Mouse (Mus musculus): ENCODE measurements around the gene Mroh3.

The Mroh3 gene

GRCm38 (mm10) chr1:136133570-136134240 is 78.9 kb downstream of the Mroh3 start:
- Histone ChIP-seq H3K27me3 (ENCODE audit: control insufficient read depth, insufficient read depth, low read length, poor library complexity, severe bottlenecking) (no peaks in the 10 kb centered on the region), H3K36me3 (ENCODE audit: control insufficient read depth, insufficient read depth, low read length, poor library complexity, severe bottlenecking) (no peaks in the 10 kb centered on the region)
- DNase-seq (ENCODE audit: low read depth, low spot score), result no peak

- no peaks in the 10 kb centered on the region for H3K36me3 ChIP-seq (ENCODE audit: control insufficient read depth, insufficient read depth, low read length, poor library complexity, severe bottlenecking)
- no peak for DNase-seq (ENCODE audit: low read depth, low spot score)
- no peaks in the 10 kb centered on the region for H3K27me3 ChIP-seq (ENCODE audit: control insufficient read depth, insufficient read depth, low read length, poor library complexity, severe bottlenecking)
Measured at GRCm38 (mm10) chr1:136132386-136133201, 80.0 kb downstream of the Mroh3 start.

Data from splenic B cell, adult 2 months (primary cell).